Mouse (Mus musculus): ENCODE measurements around the gene Gpr137b. TPM values are rescaled to one million over a fixed set of nuclear protein-coding genes. Genes with fewer than 3 reads are reported as not detected.
"Not testable (repeated sequence)": the region's sequence is repeated elsewhere in the genome, so short reads cannot be mapped to it uniquely, and the experiment has no call there.

Gene Gpr137b
- polyA plus RNA-seq (2016; fragmentation: Nextera tagmentation; extraction: Ambion mirVana), result 11.0 and 12.5 TPM in 2 replicates

DNA sequence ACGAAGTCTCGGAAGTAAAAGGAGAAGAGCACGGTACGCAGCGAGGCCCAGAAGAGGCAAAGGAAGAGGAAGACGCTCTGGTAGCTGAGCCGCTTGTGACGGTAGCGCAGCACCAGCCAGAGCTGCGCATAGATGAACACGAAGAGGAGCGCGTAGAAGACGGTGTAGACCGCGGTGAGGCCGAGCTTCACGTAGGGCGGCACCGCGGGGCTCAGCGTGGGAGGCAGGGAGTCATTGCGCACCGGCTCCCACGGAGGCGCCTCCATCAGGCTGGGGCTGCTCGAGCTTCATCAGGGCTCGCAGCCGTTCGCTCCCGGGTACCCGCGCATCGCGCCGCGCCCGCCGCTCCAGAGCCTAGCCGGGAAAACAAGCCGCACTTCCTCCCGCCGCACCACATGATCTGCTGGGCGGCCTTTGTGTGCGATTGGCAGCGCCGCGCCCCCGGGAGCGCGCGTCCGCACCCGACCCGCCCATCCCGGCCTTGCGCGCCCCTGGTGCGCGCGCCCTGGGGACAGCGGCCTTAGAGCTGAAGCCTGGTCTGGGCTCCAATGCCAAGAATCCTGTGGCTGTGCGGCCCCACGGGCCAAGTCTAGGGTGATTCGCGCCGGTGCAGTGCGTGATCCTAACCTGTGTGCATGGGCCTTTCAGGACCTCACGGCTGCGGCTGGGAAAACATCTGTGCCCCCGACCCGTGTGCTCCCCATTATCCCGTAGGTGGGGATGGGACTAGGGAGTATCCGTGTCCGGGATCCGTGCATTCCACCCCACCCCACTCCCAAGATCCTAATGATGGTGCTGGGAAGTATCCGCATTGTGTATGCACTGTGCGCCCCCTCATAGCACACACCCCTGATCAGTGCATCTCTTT lies at the start of gene Gpr137b:
Gene Gpr137b, minus strand, starts transcription at position 787 of the 868 bp plus-strand sequence.
- not testable (repeated sequence) for H3K36me3 ChIP-seq; H3K27ac ChIP-seq (ENCODE audit: poor library complexity, severe bottlenecking); H3K27me3 ChIP-seq (replicated peaks); H3K4me1 ChIP-seq (replicated peaks); H3K9me3 ChIP-seq (replicated peaks)
- under 1% methylated on average over 53 of the region's 78 CpGs for WGBS
- Histone ChIP-seq H3K4me3 (peak within 1 kb of the TSS; percentile 48), H3K4me2 (peak within 1 kb of the TSS; percentile 66), H3K9ac (0 out of 2 replicates have a peak within 1 kb of the TSS, but pooled peaks have one; percentile 51)
- peak; percentile 89 for ATAC-seq (ENCODE audit: insufficient number of reproducible peaks, low FRiP score)

DNA sequence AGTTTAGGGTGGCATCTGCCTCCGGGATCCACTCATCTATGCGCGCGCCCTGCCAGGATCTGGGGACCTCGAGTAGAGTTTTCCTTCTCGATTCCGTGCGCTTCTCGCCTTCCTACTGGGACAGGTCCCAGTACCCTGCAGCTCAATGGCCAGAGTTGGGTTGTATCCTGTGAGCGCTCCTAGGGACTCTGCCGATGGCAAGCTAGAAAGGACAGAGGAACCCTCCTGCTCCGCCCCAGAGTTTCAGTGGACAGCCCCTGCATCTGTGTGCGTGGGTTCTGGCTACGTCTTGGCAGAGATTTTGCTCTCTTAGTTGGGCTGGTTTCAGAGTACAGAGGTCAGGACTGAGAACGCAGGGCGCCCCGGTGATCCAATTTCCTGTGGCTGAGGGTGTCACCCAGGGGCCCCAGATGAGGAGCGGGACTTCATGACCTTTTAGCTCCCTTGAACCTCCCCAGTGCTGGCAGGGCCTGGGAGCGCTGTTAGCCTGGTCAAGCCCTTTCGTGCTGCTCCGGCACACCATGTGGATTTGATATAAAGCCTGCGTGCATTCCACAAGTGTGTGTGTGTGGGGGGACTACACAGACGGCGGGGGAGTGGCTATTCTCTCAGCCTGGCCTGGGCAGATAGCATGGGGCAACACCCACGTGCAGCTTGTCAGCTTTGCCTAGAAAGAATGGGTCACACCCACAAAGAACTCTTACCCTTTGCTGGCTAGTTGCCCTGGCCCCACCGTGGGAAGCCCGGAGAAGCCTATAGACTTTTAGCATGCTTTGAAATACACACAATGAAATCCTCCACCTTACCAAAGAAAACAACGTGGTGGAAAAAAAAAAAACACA lies 44.5 kb upstream of the Gpr137b start:
- H3K4me3 ChIP-seq, result peak overlapping the region; percentile 42
- H3K9me3 ChIP-seq (replicated peaks); H3K27me3 ChIP-seq (replicated peaks); H3K4me1 ChIP-seq (replicated peaks); H3K36me3 ChIP-seq; H3K27ac ChIP-seq (ENCODE audit: poor library complexity, severe bottlenecking): not testable (repeated sequence)
- H3K9ac ChIP-seq, result 0 out of 2 replicates have a peak overlapping the region, but pooled peaks have one; percentile 51
- WGBS, result under 1% methylated on average over 18 of the region's 28 CpGs
- ATAC-seq (ENCODE audit: insufficient number of reproducible peaks, low FRiP score), result peak; percentile 81
- peak overlapping the region; percentile 61 for H3K4me2 ChIP-seq

DNA sequence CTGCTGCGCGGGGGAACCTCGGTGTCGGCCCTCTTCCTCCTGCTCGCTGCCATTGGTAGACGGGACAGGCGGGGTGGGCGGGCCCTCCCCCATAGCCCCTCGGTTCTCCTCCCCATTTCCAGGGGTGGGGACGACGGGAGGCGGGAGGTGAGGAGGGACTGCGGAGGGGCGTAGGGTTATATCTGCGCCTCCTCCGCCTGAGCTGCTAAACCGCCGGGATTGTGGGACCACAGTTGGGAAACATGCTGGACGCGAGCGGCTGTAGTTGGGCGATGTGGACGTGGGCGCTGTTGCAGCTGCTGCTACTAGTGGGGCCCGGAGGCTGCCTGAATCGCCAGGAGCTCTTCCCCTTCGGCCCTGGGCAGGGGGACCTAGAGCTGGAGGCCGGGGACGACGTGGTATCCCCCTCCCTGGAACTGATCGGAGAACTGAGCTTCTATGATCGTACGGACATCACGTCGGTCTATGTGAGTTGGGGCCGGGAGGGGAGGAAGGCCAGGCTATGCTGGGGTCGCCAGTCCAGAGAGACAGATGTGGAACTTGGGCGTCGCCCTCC lies 43.7 kb upstream of the Gpr137b start, which contains the start of gene Nid1:
Gene Nid1, plus strand, starts transcription at position 92 of the 556 bp plus-strand sequence.
- H3K4me1 ChIP-seq (replicated peaks); H3K27me3 ChIP-seq (replicated peaks); H3K9me3 ChIP-seq (replicated peaks); H3K36me3 ChIP-seq; H3K27ac ChIP-seq (ENCODE audit: poor library complexity, severe bottlenecking); H3K9ac ChIP-seq: not testable (repeated sequence)
- Histone ChIP-seq H3K4me2 (peak within 1 kb of the TSS; percentile 61), H3K4me3 (peak within 1 kb of the TSS; percentile 45)
- ATAC-seq (ENCODE audit: insufficient number of reproducible peaks, low FRiP score), result peak; percentile 79
- WGBS, result under 1% methylated on average over 28 of the region's 39 CpGs

DNA sequence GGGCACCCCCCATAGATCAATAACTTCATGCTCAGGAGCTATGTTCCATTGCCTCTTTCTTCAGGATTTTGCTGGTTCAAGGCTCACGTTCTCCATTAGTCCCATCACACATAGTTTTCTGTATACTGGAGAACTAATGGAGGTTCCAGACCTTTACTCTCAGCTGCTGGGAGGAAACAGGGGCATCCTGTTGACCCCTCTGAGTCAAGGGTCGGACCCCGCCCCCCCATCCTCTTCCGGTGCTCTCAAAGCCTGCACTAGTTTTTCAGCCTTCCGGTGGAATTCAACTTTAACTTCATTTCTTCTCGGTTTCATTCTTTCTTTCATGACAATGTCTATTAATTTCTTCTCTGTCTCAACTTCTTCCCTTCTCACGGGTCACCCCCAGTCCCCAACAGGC lies 42.3 kb upstream of the Gpr137b start:
- 42% methylated on average over 4 of the region's 7 CpGs for WGBS
- not testable (repeated sequence) for H3K4me1 ChIP-seq (replicated peaks); H3K4me2 ChIP-seq; ATAC-seq (ENCODE audit: insufficient number of reproducible peaks, low FRiP score); H3K27me3 ChIP-seq (replicated peaks); H3K9ac ChIP-seq; H3K36me3 ChIP-seq; H3K9me3 ChIP-seq (replicated peaks); H3K27ac ChIP-seq (ENCODE audit: poor library complexity, severe bottlenecking); H3K4me3 ChIP-seq

DNA sequence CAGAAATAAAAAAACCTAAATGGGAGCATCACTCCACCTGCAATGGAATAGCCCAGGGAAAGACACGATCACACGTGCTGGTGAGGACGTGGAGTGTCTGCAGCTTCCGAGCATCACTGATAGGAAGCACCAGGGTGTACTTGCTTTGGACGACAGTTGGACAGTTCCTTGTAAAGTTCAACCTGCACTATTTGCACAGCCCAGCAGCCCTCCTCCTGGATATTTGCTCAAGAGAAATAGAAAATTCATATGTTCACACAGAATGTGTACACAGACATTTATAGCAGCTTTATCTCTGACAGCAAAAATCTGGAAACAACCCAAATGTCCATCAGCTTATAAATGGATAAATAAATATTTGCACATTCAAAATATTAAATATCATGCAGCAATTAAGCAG lies 29.5 kb upstream of the Gpr137b start:
- H3K9me3 ChIP-seq (replicated peaks); H3K4me1 ChIP-seq (replicated peaks); H3K4me3 ChIP-seq; H3K9ac ChIP-seq; H3K36me3 ChIP-seq; H3K27me3 ChIP-seq (replicated peaks); H3K27ac ChIP-seq (ENCODE audit: poor library complexity, severe bottlenecking); H3K4me2 ChIP-seq; ATAC-seq (ENCODE audit: insufficient number of reproducible peaks, low FRiP score): not testable (repeated sequence)
- WGBS, result 44% methylated on average over 1 of the region's 5 CpGs

DNA sequence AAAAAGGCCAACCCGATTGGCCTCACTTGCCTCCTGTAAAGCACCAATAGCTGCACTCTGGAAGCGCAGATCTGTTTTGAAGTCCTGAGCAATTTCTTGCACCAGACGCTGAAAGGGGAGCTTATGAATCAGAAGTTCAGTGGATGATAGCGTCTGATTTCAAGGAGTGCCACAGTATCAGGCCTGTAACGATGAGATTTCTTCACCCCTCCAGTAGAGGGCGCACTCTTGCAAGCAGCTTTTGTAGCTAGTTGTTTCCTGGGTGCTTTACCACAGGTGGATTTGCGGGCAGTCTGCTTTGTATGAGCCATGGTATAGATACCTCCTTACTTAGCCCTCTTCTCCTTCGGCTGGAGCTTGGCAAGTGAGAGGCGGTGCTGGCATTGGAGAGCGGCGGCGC lies 25.0 kb upstream of the Gpr137b start:
- not testable (repeated sequence) for H3K36me3 ChIP-seq; H3K27me3 ChIP-seq (replicated peaks); H3K4me1 ChIP-seq (replicated peaks); H3K4me2 ChIP-seq; H3K9me3 ChIP-seq (replicated peaks); H3K4me3 ChIP-seq; ATAC-seq (ENCODE audit: insufficient number of reproducible peaks, low FRiP score); H3K27ac ChIP-seq (ENCODE audit: poor library complexity, severe bottlenecking); H3K9ac ChIP-seq
- WGBS, result 89% methylated on average over 7 of the region's 12 CpGs

DNA sequence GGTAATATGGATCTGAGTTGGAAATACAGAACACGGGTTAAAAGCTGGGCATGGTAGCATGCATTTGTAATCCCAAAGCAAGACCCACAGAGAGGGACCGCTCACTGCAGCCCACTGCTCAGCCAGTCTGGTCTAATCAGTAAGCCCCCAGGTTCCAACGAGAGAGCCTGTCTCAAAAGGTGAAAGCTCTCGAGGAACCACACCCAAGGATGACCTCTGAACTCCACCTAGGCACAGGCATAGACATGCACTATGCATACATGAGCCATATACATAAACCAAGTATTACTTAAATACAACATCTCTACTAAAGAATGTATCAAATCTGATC lies 22.2 kb upstream of the Gpr137b start:
- 69% methylated on average over 3 of the region's 4 CpGs for WGBS
- not testable (repeated sequence) for H3K4me1 ChIP-seq (replicated peaks); H3K27me3 ChIP-seq (replicated peaks); H3K9ac ChIP-seq; H3K27ac ChIP-seq (ENCODE audit: poor library complexity, severe bottlenecking); H3K9me3 ChIP-seq (replicated peaks); H3K4me3 ChIP-seq; H3K36me3 ChIP-seq; H3K4me2 ChIP-seq
- peak; percentile 57; the same call in 1 of the 2 replicates for ATAC-seq (ENCODE audit: insufficient number of reproducible peaks, low FRiP score)

DNA sequence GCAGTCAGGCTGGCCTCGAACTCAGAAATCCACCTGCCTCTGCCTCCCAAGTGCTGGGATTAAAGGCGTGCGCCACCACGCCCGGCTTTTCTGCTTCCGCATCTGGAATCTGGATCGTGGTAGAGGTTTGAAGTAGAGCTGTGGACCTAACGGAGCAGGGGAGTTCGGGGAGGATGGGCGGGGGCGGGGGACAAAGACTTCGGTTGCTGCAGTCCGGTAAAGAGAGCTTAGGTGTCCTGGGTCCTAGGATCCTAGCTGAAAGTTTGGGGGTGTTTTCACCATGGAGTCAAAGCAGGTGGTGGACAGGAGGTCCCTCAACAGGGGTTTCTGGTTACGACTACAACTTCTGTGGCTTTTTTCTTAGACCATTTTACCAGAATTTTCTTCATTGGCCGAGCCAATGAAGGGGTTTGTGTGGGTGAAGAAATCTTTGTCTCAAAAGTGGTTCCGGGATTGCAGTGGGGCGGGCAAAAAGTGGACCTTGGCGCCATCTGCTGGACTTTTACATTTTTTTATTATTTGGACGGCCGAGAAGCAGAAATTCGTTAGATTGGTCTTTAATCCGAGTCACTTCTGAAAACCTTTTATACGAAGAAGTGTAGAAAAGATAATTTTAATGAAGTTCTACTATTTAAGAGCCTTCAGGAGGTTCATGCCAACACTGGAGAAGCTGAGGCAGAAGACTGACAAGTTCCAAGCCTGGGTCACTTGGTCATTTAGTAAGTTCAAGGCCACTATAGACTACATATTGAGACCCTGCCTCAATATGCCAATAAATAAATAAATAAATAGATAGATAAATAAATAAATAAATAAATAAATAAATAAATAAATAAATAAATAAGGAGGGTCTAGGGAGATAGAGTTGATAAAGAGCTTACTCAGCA lies 21.5 kb upstream of the Gpr137b start:
- H3K9ac ChIP-seq; H3K36me3 ChIP-seq; H3K9me3 ChIP-seq (replicated peaks); ATAC-seq (ENCODE audit: insufficient number of reproducible peaks, low FRiP score); H3K4me1 ChIP-seq (replicated peaks); H3K27me3 ChIP-seq (replicated peaks); H3K27ac ChIP-seq (ENCODE audit: poor library complexity, severe bottlenecking): not testable (repeated sequence)
- Histone ChIP-seq H3K4me2 (peak overlapping the region; percentile 44), H3K4me3 (peak overlapping the region; percentile 18; the same call in 1 of the 2 replicates)
- WGBS, result 30% methylated on average over 23 of the region's 23 CpGs

DNA sequence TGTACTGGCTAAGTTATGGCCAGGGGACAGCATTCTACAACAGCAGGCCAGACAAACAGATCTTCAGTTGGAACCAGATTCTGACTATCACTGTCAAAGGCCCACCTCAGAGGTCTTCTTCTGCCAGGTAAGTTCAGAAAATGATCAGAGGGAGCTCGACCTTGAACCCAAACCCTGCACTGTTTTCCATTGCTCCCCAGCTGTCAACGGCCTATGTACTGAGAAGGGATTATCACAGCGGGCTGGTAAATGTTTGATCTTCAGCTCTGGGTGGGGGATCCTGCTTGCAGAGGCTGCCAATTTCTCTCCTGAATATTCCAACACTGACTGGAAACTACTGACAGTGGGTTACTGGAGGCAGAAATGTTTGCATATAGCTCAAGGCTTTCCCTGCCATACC lies 20.4 kb upstream of the Gpr137b start:
- no peak overlapping the region for H3K4me3 ChIP-seq
- H3K27me3 ChIP-seq (replicated peaks), result no peaks in the 10 kb centered on the region
- ATAC-seq (ENCODE audit: insufficient number of reproducible peaks, low FRiP score), result no peak
- H3K27ac ChIP-seq (ENCODE audit: poor library complexity, severe bottlenecking), result no peak overlapping the region
- H3K36me3 ChIP-seq, result no peaks in the 10 kb centered on the region
- no peak overlapping the region for H3K9ac ChIP-seq
- 64% methylated on average over 3 of the region's 3 CpGs for WGBS
- no peak overlapping the region for H3K4me2 ChIP-seq
- H3K4me1 ChIP-seq (replicated peaks), result no peaks in the 10 kb centered on the region
- H3K9me3 ChIP-seq (replicated peaks), result no peaks in the 10 kb centered on the region

DNA sequence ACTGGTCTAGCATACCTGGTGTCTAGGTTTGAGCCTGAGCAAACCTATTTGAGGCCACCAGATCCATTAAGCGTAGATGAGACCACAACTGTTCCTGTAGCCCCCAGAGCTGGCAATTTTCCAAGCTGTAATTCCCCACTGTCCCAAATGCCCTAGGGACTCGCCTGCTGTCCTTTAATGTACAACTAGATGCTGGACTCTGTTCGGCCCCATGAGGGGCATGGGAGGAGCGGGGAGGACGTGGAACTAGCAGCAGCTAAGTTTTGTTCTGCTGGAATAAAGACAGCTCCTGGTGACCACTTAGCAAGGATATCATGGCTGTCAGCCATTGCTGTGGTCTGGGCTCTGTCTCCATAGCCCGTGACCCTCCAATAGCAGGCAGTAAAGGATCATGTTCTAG lies 11.7 kb upstream of the Gpr137b start:
- no CpG with 5 or more reads among the region's 6 CpGs for WGBS
- not testable (repeated sequence) for H3K9me3 ChIP-seq (replicated peaks); H3K4me3 ChIP-seq; ATAC-seq (ENCODE audit: insufficient number of reproducible peaks, low FRiP score); H3K4me2 ChIP-seq; H3K36me3 ChIP-seq; H3K27ac ChIP-seq (ENCODE audit: poor library complexity, severe bottlenecking); H3K9ac ChIP-seq; H3K27me3 ChIP-seq (replicated peaks); H3K4me1 ChIP-seq (replicated peaks)

Measured in heart, embryonic 12.5 days (tissue).